Mouse (Mus musculus): ENCODE results near the gene Cdh12.

DNA sequence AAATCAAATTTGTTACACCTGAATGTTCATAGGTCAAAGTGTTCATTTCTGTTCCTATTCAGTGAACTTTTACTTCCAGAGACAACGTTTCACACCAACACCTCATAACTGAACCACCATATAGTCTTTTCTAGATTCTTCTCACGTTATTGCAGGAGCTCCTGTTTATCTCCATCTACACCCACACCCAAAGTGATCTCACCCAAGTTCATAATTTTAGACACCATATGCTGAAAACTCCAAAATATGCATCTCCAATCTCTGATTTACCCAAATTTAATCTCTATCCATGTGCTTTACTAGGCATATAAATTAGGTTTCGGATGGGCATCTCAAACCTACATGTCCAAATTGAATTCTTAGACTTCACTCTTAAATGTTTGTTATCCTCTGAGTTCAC, 13.4 kb downstream of the Cdh12 start:
- no peak for TF ChIP-seq CTCF (conservative IDR thresholded peaks at IDR 0.05 in 1 of 2, IDR thresholded peaks at IDR 0.05 in 1 of 2; ENCODE audit: low read depth in 2 of 2, low read length in 2 of 2)
- no peak for TF ChIP-seq ZC3H11A (IDR thresholded peaks at IDR 0.05; ENCODE audit: low read depth, low read length)
- no peak for TF ChIP-seq HCFC1 (IDR thresholded peaks at IDR 0.05; ENCODE audit: low read depth, low read length)
- no peak for TF ChIP-seq POLR2A (IDR thresholded peaks at IDR 0.05; ENCODE audit: low read depth, low read length)
- TF ChIP-seq NELFE (IDR thresholded peaks at IDR 0.05; ENCODE audit: low read depth, low read length) = no peak
- no peak for TF ChIP-seq POLR2AphosphoS2 (IDR thresholded peaks at IDR 0.05; ENCODE audit: low read depth, low read length)
- no peak for TF ChIP-seq RCOR1 (conservative IDR thresholded peaks at IDR 0.05; ENCODE audit: low read depth, low read length)
- TF ChIP-seq IRF4 (IDR thresholded peaks at IDR 0.05; ENCODE audit: low read depth, low read length) = no peak
- TF ChIP-seq MAX (IDR thresholded peaks at IDR 0.05; ENCODE audit: low read length) = no peak
- TF ChIP-seq TCF12 (IDR thresholded peaks at IDR 0.05; ENCODE audit: low read depth, low read length) = no peak
- TF ChIP-seq RAD21 (IDR thresholded peaks at IDR 0.05; ENCODE audit: low read depth, low read length) = no peak
